Mouse (Mus musculus) adrenal gland, postnatal 10 days (tissue): Measurements from ENCODE around the gene Lrp5. TPM values are rescaled to one million over a fixed set of nuclear protein-coding genes. Genes with fewer than 3 reads are reported as not detected.
A peak's percentile ranks its signal among the peaks of the same experiment; 100 is the strongest.
"Not testable (repeated sequence)": the region's sequence is repeated elsewhere in the genome, so short reads cannot be mapped to it uniquely, and the experiment has no call there.

Source experiments
- DNase-seq: peaks from one replicate; pipeline ENCODE4 v3.0.0; 2021; ENCODE audit warnings: mixed read lengths
- total RNA-seq, 2 experiments: library from RNA; stranded (reverse); gene quantifications; 2 replicates each; pipeline ENCODE4 v1.2.3; 2021

The Lrp5 gene
- total RNA-seq, 2 experiments from 2014 or later, result 87.0 to 104 TPM

DNA sequence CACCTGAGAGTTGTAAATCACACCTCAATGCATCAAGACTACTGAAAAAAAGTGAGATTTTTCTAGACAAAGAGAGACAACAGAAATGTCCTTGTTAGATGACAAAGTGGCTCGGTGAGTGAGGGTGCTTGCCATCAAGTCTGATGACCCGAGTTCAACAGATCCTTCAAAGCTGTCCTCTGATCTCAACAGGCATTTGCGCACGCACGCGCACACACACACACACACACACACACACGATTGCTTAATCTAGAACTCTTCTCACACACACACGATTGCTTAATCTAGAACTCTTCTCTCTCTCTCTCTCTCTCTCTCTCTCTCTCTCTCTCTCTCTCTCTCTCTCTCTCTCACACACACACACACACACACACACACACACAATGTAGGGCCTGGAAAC is 9.6 kb upstream of the Lrp5 start:
- no peak for DNase-seq

DNA sequence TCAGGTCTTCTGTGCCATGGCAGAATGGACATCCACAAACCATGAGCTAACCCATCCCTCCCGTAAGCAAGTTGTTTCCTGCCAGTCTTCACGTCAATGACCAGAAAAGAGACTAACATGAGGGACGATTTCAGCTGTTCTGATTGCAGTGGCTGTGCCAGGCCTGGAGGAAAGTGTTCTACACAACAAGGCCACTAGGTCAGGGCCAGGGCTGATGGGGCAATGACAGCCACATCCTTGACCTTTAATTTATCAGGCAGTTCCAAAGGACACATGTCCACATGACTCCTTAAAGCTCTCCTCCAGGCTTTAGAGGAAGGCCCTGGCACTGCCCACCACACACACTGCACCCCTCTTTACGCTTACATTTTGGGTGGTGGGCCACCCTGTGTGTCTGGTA is 9.1 kb upstream of the Lrp5 start:
- DNase-seq, result peak; percentile 85

DNA sequence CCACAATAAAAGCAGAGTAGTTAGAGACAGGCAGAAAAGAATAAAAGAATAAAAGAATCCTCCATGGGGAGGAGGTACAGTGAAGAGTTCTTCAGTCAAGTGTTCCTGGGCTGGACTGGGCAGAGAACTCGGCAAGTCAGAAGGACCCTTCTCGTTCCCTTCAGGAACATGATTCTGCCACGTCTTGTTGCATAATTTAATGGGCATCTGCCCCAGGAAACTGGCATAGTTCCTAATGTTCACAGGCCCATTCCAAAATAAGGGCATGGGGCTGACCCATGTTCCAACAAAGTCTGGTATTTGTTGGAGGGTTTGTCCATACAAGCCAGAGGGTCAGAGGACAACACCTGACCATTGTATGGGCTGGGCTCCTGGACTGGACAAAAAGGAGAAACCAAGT is 8.6 kb upstream of the Lrp5 start:
- peak; percentile 42 for DNase-seq

DNA sequence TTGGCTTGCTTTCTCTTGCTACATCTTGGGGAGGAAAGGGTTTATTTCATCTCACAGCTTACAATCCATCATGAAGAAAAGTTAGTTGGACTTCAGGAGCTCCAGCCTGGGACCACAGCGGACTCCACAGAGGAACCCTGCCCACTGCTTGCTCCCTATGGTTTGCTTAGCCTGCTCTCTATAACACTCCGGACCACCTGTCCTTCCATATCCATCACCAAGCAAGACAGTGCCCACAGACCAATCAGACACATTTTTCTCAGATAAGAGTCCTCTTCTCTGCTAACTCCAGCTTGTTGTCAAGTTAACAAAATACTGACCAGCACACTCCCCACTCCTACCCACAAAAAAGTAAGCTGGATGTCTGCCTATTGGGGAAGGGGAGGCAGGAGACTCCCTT is 8.1 kb upstream of the Lrp5 start:
- DNase-seq, result no peak

DNA sequence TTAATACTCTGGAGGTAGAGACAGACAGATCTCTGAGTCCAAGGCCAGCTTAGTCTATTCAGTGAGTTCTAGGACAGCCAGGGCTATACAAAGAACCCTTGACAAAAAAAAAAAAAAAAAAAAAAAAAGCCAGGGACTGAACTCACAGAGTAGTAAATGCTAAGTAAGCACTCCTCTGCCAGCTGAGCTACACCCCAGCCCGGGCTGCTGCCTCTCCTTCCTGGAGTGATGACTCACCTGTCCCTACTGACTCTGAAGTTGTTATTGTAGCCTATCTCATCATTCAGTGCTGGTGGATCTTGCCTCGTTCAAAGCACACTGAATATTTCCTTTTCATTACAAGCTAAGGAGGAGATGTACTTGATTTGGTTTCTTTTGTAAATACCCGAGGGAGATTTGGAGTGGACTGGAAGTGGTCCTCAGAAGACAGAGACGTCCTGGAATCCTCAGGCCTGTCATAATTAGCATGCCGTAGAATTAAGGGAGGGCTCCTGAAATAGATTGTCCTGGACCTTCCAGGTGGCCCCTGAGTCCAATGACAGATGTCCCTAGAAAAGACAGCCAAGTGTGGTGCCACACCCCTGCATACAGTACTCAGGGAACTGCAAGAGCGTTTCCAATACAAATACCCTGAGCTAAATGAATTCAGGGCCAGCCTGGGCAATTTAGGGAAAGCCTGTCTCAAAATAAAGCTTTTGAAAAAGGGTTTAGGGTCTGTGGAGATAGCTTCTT is 6.2 kb upstream of the Lrp5 start:
- no peak for DNase-seq

DNA sequence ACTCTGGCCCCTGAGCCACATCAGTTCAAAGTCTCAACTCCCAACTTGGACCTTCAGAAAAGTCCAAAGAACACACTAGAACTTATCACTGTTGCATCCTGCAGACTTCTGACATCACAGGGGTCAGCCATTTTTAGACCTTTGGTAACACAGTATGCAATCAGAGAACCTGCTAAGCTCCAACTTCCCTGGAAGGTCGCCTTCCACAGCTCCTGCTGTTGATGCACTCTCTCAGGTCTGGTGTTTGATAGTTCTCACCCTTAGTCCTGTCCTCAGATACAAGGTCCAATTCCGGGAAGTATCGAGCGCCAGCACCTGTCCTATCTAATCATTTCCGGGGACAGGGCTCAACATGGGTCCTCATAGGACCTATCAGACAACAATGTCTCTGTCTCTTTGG is 5.0 kb upstream of the Lrp5 start:
- DNase-seq, result no peak

DNA sequence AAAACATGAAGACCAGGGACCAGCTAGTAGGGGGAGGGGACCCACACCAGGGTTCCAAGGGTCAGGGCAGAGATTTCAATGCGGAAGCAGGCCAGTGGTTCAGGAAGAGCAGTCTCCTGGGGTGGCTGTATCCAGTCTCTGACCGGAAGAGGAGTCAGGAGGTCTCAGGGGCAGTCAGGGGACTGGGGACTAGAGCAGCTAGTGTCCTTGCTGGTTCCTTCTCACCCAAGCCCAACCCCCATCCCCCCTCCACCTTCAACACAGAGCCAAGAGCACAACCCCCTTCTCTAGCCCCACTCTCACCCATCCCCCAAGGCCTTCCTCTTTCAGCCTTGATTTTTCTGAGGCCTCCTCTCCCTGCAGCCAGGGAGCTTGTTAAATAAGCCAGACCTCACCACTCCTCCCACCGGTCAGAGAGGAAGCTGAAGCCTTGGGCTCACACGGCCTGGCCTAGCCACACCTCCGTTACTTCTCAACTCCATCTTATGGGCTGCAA is 1.4 kb upstream of the Lrp5 start:
- DNase-seq, result peak; percentile 55

DNA sequence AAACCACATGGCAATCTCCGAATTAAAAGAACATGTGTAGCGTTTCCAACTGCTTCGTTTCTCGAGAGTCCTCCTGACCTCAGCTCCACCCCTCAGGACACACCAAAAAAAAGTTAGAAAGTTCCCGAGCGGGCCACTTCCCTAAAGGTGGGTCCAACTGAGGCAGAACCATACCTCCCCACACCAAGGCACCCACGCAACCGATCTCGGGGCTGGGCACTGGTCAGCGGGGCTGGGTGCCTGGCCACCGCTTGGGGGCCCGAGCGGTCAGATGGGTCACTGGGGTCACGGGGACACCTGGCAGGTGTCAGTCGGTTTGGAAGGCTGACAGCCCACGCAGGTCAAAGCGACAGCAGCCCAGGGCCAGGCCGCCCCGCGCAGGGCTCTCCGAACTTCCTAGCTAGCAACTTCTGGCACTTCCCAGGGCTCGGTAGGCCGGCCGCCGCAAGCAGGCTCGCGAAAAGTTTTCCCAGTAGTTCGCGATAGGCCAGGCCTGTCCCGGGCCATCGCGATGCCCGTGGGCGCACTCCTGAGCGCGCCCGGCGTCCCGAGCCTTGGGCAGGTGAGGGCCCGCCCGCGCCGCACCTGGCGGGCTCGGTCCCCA is 651 bp downstream of the Lrp5 start:
- DNase-seq, result peak; percentile 62

DNA sequence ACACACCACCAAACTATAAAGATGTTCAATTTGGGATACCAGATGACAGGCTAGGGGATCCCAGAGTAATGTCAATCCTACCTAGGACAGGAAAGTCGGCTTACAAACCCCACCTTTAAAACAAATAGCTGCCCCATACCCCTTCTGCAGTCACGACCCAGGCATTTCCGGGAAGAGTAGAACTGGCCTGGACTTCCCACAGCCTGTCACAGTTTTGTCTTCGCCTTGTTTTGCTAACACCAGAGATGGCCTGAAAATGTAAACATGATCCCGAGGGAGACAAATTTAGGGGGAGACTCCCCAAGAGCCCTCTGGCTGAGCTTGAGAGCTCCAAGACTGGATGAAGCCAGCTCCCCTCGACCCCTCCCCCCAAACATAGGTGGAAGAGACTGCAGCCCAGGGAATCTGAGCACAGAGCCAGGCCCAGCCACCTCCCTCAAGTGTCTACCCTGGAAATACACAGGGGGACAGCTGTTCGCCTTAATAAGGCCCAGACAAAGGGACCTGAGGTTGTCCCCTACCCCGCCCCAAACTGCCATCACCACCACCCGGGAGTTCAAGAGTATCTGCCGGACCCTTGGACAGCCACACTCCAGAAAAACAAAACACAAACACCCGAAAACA is 1.3 kb downstream of the Lrp5 start:
- DNase-seq, result no peak

DNA sequence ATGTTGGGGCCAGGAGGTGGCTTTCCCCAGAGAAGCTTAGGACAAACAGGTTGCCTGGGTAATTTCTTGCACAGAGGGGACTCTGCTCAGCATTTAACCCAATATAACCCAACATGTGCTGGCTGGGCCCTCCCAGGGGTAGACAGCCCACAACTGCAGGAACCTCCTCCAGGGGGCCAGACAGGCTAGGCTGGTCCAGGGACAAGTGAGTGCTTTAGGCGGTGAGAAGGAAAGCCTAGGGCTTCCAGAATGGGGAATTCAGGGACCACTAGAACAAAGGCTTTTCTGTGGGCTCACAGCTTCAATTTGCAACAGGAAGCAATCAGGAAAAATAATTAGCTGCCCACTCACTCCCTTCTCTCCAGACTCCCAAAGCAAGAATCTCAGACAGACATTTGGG is 1.9 kb downstream of the Lrp5 start:
- no peak for DNase-seq

DNA sequence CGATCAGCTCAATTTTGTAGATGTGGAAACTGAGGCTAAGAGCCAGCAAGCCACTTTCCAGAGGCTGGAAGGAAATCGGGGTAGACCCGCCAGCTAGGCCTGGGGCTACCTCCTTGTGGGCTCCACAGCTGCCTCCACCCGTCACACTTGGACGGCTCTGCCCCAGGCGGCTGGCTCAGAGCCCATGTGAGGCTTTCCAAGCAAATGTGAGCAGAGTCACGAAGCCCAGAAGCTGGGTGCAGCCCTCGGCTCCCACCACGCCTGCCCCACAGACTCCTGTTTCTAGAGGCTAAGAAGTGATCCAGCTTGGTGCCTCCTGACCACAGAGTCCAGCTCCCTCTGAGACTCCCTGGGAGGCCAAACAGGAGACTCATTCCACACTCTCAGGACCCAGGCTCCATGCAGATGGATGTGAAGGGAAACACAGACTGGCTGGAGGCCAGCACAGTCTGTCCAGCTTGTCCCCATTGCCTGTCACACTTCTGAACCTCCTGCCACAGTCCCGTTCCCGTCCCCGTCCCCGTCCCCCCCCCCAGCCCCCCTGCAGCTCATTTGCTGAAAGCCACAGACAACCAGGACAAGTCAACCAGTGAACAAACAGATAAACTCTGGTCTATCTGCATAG is 4.9 kb downstream of the Lrp5 start:
- peak; percentile 90 for DNase-seq

DNA sequence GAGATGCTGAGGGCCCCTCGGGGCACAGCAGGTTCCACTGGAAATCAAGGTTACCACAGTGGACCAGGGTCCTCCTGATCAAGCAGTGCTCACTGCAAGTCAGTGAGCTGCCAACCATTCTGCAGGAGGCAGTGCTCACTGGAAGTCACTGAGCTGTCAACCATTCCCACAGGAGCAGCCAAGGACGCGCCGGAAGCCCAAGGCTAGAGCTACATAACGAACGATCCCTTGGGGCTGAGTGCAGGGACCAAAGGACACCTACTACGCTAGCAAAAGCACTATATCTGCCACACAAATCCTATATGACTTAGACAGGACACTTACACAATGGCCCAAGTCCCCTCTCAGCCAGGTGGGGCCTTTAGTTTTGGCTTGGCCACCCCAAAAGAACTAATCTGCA is 5.6 kb downstream of the Lrp5 start:
- peak; percentile 81 for DNase-seq

DNA sequence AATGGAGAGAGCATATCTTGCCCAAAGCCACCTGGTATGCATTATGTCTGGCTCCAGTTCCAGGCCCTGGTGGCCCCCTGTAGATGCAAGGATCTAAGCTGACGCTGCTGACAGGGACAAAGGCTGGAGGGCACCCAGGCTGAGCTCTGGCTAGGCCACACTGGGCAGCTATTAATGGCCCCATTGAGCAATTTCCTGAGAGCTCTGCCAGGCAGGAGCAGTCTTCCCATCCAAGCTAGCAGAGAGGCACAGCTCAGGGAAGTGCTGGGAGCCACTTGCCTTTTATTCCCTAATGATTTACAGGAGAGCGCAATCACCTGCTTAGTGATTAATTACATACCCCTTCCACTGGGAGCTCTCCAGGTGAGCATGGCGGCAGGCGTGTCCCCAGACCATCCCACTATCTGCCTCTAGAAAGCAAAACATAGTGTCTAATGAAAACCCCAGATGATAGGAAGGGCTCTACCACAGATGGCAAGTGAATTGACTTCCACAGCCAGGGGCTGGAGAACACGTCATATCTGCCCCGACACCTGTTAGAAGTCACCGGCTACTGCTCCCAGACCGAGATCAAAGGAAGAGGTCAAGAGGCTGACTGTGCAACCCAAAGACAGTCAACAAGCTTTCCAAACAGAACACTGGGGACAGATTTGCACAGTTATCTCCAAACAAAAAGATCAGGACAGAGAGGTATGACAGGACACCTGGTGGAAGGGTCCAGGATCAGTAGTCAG is 12.1 kb downstream of the Lrp5 start:
- peak; percentile 77 for DNase-seq

DNA sequence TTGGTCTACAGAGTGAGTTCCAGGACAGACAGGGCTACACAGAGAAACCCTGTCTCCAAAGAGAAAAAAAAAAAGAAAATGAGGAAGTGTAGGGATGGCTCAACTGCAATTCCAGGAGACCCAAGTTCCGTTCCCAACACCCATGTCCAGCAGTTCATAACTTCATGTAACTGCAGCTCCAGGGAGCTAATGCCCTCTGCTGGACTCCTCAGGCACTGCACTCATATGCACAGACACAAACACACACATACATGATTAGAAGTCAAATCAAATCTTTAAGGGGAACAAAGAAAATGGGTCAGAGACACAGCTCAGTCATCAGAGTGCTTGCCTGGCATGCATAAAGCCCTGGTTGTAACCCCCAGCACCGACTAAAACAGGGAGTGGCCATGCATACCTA is 13.2 kb downstream of the Lrp5 start:
- no peak for DNase-seq

DNA sequence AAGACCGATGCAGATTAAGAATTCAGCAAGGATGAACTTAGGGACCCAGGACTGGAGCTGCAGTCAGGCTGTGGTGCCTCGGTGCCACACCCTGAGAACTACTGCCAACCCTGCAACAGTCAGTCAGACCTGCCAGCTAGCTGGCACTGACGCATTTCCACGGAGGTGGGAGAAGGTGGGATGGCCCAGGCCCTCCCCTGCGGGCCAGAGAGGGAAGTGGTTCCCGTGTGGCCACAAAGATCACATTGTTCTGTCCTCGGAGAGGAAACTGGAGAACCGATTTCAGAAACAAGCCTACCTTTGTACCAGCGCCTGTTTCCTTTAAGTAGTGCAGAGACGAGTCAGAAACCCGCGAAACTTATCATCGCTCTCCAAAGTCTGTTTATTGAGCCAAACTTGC is 17.3 kb downstream of the Lrp5 start:
- DNase-seq, result peak; percentile 70

DNA sequence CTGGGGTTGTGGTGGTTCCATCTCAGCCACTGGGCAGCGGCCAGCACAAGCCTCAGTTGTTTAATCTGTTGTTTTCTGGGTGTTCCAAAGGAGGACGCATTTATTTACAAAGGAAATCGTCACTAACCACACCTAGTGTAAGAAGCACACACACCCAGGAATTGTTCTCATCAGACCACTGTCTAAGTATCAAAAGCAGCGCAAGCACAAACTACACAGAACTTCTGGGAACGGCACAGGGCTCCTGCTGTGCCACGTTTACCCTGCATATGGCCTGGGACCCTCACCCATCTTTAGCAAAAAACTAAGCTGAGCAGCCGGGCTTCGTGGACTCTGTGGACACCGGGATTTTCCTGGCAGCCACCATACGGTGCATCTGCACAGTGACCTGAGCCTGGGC is 17.8 kb downstream of the Lrp5 start:
- no peak for DNase-seq

DNA sequence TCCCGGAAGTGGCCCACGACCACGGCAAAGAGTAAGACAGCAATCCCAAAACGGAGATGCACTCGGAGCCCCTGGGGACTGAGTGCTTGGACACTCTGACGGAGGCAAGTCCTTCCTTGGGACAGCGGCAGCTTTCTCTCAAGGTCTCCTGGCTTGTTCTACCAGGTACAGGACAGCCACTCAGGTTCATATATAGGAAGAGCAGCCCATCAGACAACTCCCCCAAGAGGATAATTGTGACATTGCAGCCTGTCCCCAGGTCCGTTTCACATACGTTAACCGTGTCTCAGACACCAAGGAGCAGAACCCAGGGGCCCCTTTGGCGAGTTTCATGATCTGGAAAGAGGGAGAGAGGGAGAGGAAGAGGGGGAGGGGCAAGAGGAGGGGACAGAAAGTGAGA is 18.4 kb downstream of the Lrp5 start:
- no peak for DNase-seq

DNA sequence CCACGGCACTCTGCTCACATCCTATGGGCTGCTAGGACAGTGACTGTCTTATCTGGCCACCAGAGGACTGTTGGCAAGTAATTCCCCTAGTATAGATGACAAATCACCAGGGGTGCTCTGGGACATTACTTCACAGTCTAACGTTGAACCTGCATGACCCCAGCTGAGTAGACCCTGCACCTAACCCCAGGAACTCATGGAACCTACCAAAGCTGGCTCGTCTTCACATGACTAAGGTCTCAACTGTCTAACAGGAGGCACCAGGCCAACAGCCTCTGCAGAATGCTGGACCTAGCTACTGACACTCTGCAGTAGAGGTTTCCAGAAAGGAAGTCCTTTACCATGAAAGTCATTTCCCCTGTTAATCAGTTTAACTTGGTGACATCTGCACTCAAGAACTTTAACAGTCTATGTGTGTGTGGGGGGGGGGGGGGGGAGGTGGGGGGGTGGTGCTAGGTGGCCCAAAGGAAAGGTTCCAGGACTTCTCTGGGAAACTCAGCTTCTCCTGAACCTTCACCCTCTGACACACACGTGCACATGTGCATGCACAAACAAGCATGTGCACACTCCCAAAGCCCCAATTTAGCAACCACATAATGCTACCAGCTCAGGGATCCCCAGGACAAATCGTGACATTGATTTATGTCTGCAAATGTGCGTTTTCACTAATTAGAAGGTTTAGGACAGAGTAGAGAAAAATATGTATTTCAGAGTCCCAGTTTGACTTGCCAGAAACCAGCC is 19.0 kb downstream of the Lrp5 start:
- DNase-seq, result peak; percentile 65

DNA sequence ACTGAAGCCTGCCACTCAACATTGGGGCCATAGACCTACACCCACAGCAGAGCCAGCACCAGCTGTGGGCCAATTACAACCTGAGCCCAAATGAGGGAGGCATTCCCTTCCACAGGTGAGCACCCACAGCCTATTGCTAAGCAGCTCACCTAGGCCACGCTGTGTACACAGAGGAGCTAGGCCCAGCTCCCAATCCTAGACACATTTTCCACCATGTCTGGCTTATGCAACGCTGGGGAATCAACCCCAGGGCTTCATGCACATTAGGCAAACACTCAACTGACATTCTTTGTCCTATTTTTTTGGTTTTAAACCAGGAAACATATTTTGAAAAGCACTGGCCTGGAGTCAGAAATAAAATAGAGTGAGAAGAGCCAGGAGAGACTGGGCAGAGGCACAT is 19.7 kb downstream of the Lrp5 start:
- peak; percentile 38 for DNase-seq

DNA sequence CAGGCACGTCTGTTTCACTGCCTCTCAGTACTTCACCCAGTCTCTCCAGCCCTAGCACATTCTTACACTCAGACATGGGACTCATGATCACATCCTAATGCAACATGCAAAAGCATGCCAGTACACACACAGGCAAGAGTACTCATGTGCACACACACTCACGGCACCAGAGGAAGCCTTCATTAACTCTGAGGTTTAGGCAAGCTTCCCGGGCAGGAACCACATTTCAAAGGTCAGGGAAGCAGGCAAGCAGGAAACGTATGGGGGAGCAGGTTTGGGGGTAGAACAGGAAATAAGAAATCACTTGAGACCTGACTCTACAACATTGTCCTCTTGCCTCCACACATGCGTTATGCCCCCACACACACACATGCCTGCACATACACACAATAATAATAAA is 20.9 kb downstream of the Lrp5 start:
- peak; percentile 45 for DNase-seq

DNA sequence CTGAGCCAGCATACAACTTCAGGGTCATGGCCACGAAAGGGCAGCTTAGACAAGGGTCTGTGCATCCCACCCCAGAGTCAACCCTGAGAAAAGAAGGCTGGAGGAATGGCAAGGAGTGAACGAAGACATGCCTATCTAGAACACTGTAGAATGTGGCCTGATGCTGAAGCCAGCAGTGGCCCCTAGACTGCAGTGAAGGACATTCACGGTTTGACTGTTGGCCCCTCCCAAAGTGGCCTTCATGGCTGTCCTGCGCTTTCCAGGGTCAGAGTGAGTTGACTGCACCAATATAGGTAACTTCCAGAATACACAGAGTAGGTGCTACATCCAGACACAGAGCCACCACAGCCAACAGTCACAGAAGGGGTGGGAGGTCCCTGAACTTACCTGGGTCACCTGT is 28.4 kb downstream of the Lrp5 start:
- DNase-seq, result no peak

DNA sequence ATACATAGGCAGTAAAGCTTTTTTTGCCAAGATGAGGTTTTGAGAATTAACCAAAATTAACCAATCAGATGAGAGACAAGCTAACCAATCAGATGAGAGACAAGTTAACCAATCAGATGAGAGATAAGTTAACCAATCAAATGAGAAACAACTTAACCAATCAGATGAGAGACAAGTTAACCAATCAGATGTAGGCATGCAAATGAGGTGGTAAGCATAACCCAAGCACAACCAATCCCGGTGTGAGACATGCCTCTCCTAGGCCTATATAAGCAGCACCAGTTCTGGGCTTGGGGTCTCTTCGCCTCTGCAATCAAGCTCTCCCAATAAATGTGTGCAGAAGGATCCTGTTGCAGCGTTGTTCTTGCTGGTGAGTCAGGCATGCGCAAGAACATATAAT is 29.3 kb downstream of the Lrp5 start:
- DNase-seq, result not testable (repeated sequence)
